26 mouse cellular contexts compared by ENCODE assay signal in the genomic region with DNA sequence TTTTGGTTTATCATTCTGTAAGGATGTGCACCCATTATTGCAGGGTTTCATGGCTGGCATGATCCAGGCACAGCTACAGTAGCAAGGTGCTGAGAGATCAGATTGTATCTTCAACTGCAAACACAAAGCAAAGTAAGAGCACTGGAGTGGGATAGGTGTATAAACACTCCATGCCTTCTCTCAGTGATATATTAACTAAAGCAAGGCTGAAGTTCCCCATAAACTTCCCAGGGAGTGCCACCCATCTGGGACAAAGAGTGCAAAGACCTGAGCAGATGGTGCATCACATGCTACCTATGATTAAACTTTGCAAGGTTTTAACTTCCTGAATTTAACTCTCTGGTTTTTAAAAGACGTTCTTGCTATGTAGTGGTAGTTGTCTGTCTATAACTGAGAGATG.
DNase-seq lines count a peak whose midpoint lies in the region; ATAC-seq and TF ChIP-seq lines count a peak whose summit lies in the region.
"Had no signal": no experiment of that assay in that cellular context is flagged by ENCODE, and none has a peak within 500 bp of the region (broad histone marks: within the 10 kb centered on the region; RNA-seq: fewer than 3 reads in every experiment).

No protein-coding gene starts in this region.

- no peak for ATAC-seq in kidney, embryonic 16.5 days (ENCODE audit: low FRiP score, low TSS enrichment)
- peak; percentile 99 for ATAC-seq in intestine, embryonic 16.5 days
- ATAC-seq in heart, embryonic 11.5 days (replicated peaks; ENCODE audit: insufficient number of reproducible peaks, low FRiP score, low TSS enrichment) = no peak
- ATAC-seq in activated CD4-positive, CD25-positive, alpha-beta regulatory T cell, adult 4 months = no peak
- ATAC-seq: CD4-positive, CD25-positive, alpha-beta regulatory T cell, adult 4 months; forebrain, embryonic 15.5 days; Patski had no signal

- TF ChIP-seq CTCF in kidney, adult 2 months (conservative IDR thresholded peaks at IDR 0.05; ENCODE audit: insufficient read depth, insufficient read length, low read depth, low read length) = no peak

- no peaks in the 10 kb centered on the region for H3K4me1 ChIP-seq in kidney, adult 2 months (ENCODE audit: control insufficient read depth, insufficient read depth, low read length)
- H3K4me1 ChIP-seq in kidney, embryonic 16.5 days (ENCODE audit: insufficient read depth, low read length) = no peaks in the 10 kb centered on the region
- H3K4me1 ChIP-seq in intestine, embryonic 16.5 days (ENCODE audit: control insufficient read depth, insufficient read depth, low read length) = no peaks in the 10 kb centered on the region
- H3K4me1 ChIP-seq in heart, embryonic 11.5 days (ENCODE audit: control insufficient read depth, insufficient read depth, low read length) = no peaks in the 10 kb centered on the region
- H3K4me1 ChIP-seq: embryonic facial prominence, embryonic 10.5 days; embryonic facial prominence, embryonic 12.5 days; forebrain, embryonic 15.5 days had no signal

- 57% methylated on average over 1 of the region's 1 CpGs for WGBS in kidney, adult 2 months
- WGBS in kidney, embryonic 16.5 days = 80% methylated on average over 1 of the region's 1 CpGs
- WGBS in intestine, embryonic 16.5 days = 50% methylated on average over 1 of the region's 1 CpGs
- WGBS in large intestine, adult 2 months = 33% methylated on average over 1 of the region's 1 CpGs
- 66% methylated on average over 1 of the region's 1 CpGs for WGBS in heart, embryonic 11.5 days (ENCODE audit: insufficient replicate concordance)

- H3K27me3 ChIP-seq in kidney, adult 2 months (replicated peaks; ENCODE audit: control insufficient read depth, insufficient read depth, low read length) = no peaks in the 10 kb centered on the region
- H3K27me3 ChIP-seq in kidney, embryonic 16.5 days (ENCODE audit: insufficient read depth, low read length) = no peaks in the 10 kb centered on the region
- H3K27me3 ChIP-seq in intestine, embryonic 16.5 days (replicated peaks; ENCODE audit: control insufficient read depth, insufficient read depth, low read length) = no peaks in the 10 kb centered on the region
- H3K27me3 ChIP-seq in heart, embryonic 11.5 days (ENCODE audit: control insufficient read depth, insufficient read depth, low read length) = no peaks in the 10 kb centered on the region
- H3K27me3 ChIP-seq: CH12.LX; embryonic facial prominence, embryonic 12.5 days; forebrain, embryonic 13.5 days; forebrain, embryonic 15.5 days; Patski had no signal

- no peaks in the 10 kb centered on the region for H3K36me3 ChIP-seq in kidney, adult 2 months (ENCODE audit: control insufficient read depth, insufficient read depth, low read length)
- no peaks in the 10 kb centered on the region for H3K36me3 ChIP-seq in kidney, embryonic 16.5 days (ENCODE audit: insufficient read depth, low read length)
- no peaks in the 10 kb centered on the region for H3K36me3 ChIP-seq in intestine, embryonic 16.5 days (ENCODE audit: control insufficient read depth, insufficient read depth, low read length)
- H3K36me3 ChIP-seq in heart, embryonic 11.5 days (ENCODE audit: control insufficient read depth, insufficient read depth, low read length) = no peaks in the 10 kb centered on the region
- H3K36me3 ChIP-seq: embryonic facial prominence, embryonic 10.5 days; embryonic facial prominence, embryonic 12.5 days; forebrain, embryonic 15.5 days; G1E had no signal

- H3K4me2 ChIP-seq in kidney, embryonic 16.5 days (replicated peaks; ENCODE audit: low read depth, low read length) = no peak overlapping the region
- H3K4me2 ChIP-seq in intestine, embryonic 16.5 days (ENCODE audit: low read depth, low read length) = no peak overlapping the region
- no peak overlapping the region for H3K4me2 ChIP-seq in heart, embryonic 11.5 days
- H3K4me2 ChIP-seq: embryonic facial prominence, embryonic 12.5 days; forebrain, embryonic 13.5 days; forebrain, embryonic 15.5 days had no signal

- no peaks in the 10 kb centered on the region for H3K9me3 ChIP-seq in kidney, embryonic 16.5 days (ENCODE audit: low read length)
- H3K9me3 ChIP-seq in intestine, embryonic 16.5 days (ENCODE audit: control insufficient read depth, low read length) = no peaks in the 10 kb centered on the region
- no peaks in the 10 kb centered on the region for H3K9me3 ChIP-seq in heart, embryonic 11.5 days (replicated peaks; ENCODE audit: control insufficient read depth, low read length)
- H3K9me3 ChIP-seq: embryonic facial prominence, embryonic 10.5 days; embryonic facial prominence, embryonic 12.5 days; forebrain, embryonic 13.5 days; forebrain, embryonic 15.5 days; G1E had no signal

- no peak overlapping the region for H3K9ac ChIP-seq in kidney, embryonic 16.5 days (replicated peaks; ENCODE audit: low read length)
- no peak overlapping the region for H3K9ac ChIP-seq in intestine, embryonic 16.5 days (ENCODE audit: low read depth, low read length)
- H3K9ac ChIP-seq in heart, embryonic 11.5 days (ENCODE audit: low read depth, low read length) = no peak overlapping the region
- H3K9ac ChIP-seq: embryonic facial prominence, embryonic 12.5 days; forebrain, embryonic 13.5 days; forebrain, embryonic 15.5 days had no signal

- no peak overlapping the region for H3K27ac ChIP-seq in kidney, adult 2 months (ENCODE audit: insufficient read depth, low read depth, low read length)
- no peak overlapping the region for H3K27ac ChIP-seq in kidney, embryonic 16.5 days (ENCODE audit: low read length)
- no peak overlapping the region for H3K27ac ChIP-seq in intestine, embryonic 16.5 days (ENCODE audit: low read length)
- H3K27ac ChIP-seq in heart, embryonic 11.5 days (ENCODE audit: low read depth, low read length) = no peak overlapping the region
- H3K27ac ChIP-seq: embryonic facial prominence, embryonic 10.5 days; embryonic facial prominence, embryonic 12.5 days; forebrain, embryonic 13.5 days; forebrain, embryonic 15.5 days had no signal

- TF ChIP-seq POLR2A in kidney, adult 2 months (IDR thresholded peaks at IDR 0.05; ENCODE audit: low read depth, low read length) = no peak

- peak; percentile 5 for DNase-seq in kidney, adult 2 months
- no peak for DNase-seq in kidney, adult 11 months
- peak; percentile 15 for DNase-seq in kidney, adult 9 months
- peak; percentile 63 for DNase-seq in large intestine, adult 2 months (ENCODE audit: low read depth, low spot score)
- DNase-seq: adrenal gland, adult 2 months; adrenal gland, postnatal 10 days; adrenal gland, postnatal 25 days; B cell, adult 2 months; cerebellum, adult 11 months; cerebellum, adult 18-20 months; cerebellum, adult 8-10 months; cerebellum, adult 9-11 months; cerebellum, postnatal 14 days; cerebellum, postnatal 36 days had no signal

- no peak overlapping the region for H3K4me3 ChIP-seq in kidney, adult 2 months (ENCODE audit: insufficient read depth, low read depth, low read length)
- H3K4me3 ChIP-seq in kidney, embryonic 16.5 days (ENCODE audit: low read length) = no peak overlapping the region
- H3K4me3 ChIP-seq in intestine, embryonic 16.5 days (ENCODE audit: low read length) = no peak overlapping the region
- H3K4me3 ChIP-seq in heart, embryonic 11.5 days (ENCODE audit: low read depth, low read length) = no peak overlapping the region
- H3K4me3 ChIP-seq: embryonic facial prominence, embryonic 10.5 days; embryonic facial prominence, embryonic 12.5 days; forebrain, embryonic 13.5 days; forebrain, embryonic 15.5 days had no signal
